Mouse (Mus musculus): ENCODE measurements at regions not wholly inside any gene's neighbourhood (a gene's known extent, or its start where the extent isn't known, plus 50 kb on each side); places are given as distances from the start of the nearest gene placed in this dataset.

GRCm38 (mm10) chr13:52015066-52015465, 168.6 kb downstream of the Gadd45g start:
- DNase-seq (ENCODE audit: low spot score in 2 of 2) = no peak

GRCm38 (mm10) chr13:52015496-52015895, 169.0 kb downstream of the Gadd45g start:
- DNase-seq (ENCODE audit: low spot score in 2 of 2) = no peak

GRCm38 (mm10) chr13:52017598-52018190, 171.2 kb downstream of the Gadd45g start:
- no peak for DNase-seq (ENCODE audit: low spot score in 2 of 2)

GRCm38 (mm10) chr13:52019647-52020046, 173.2 kb downstream of the Gadd45g start:
- DNase-seq (ENCODE audit: low spot score in 2 of 2) = no peak

- no peak for DNase-seq (ENCODE audit: low spot score in 2 of 2)
These were observed 174.7 kb downstream of the Gadd45g start for GRCm38 (mm10) chr13:52021150-52021549.

GRCm38 (mm10) chr13:52021828-52022227, 175.3 kb downstream of the Gadd45g start:
- DNase-seq (ENCODE audit: low spot score in 2 of 2) = no peak

- DNase-seq (ENCODE audit: low spot score in 2 of 2) = no peak
These were observed 176.1 kb downstream of the Gadd45g start for GRCm38 (mm10) chr13:52022529-52022928.

- peak in 1 of 2 experiments; percentile 44 for DNase-seq (ENCODE audit: low spot score in 2 of 2)
These were observed 177.9 kb downstream of the Gadd45g start for GRCm38 (mm10) chr13:52024349-52024748.

GRCm38 (mm10) chr13:52024832-52025481, 178.5 kb downstream of the Gadd45g start:
- peak in 1 of 2 experiments; percentile 34 for DNase-seq (ENCODE audit: low spot score in 2 of 2)

GRCm38 (mm10) chr13:52025482-52025848, 179.0 kb downstream of the Gadd45g start:
- no peak for DNase-seq (ENCODE audit: low spot score in 2 of 2)

GRCm38 (mm10) chr13:52026291-52026690, 179.8 kb downstream of the Gadd45g start:
- DNase-seq (ENCODE audit: low spot score in 2 of 2) = peak in 1 of 2 experiments; percentile 35

- DNase-seq (ENCODE audit: low spot score in 2 of 2) = no peak
These were observed 183.5 kb downstream of the Gadd45g start for GRCm38 (mm10) chr13:52029868-52030422.

GRCm38 (mm10) chr13:52031465-52031864, 185.0 kb downstream of the Gadd45g start:
- DNase-seq (ENCODE audit: low spot score in 2 of 2) = peak in 1 of 2 experiments; percentile 39

- peak in 1 of 2 experiments; percentile 57 for DNase-seq (ENCODE audit: low spot score in 2 of 2)
These were observed 189.3 kb downstream of the Gadd45g start for GRCm38 (mm10) chr13:52035731-52036130.

GRCm38 (mm10) chr13:52036351-52036750, 189.9 kb downstream of the Gadd45g start:
- DNase-seq (ENCODE audit: low spot score in 2 of 2) = no peak

- DNase-seq (ENCODE audit: low spot score in 2 of 2) = no peak
These were observed 190.7 kb downstream of the Gadd45g start for GRCm38 (mm10) chr13:52037218-52037617.

GRCm38 (mm10) chr13:52041467-52042421, 195.3 kb downstream of the Gadd45g start:
- DNase-seq (ENCODE audit: low spot score in 2 of 2) = no peak

GRCm38 (mm10) chr13:52042867-52043266, 196.4 kb downstream of the Gadd45g start:
- no peak for DNase-seq (ENCODE audit: low spot score in 2 of 2)

GRCm38 (mm10) chr13:52043916-52044315, 197.4 kb downstream of the Gadd45g start:
- no peak for DNase-seq (ENCODE audit: low spot score in 2 of 2)

GRCm38 (mm10) chr13:52045349-52045748, 198.9 kb downstream of the Gadd45g start:
- DNase-seq (ENCODE audit: low spot score in 2 of 2) = no peak

GRCm38 (mm10) chr13:52046020-52046419, 199.5 kb downstream of the Gadd45g start:
- no peak for DNase-seq (ENCODE audit: low spot score in 2 of 2)

- DNase-seq (ENCODE audit: low spot score in 2 of 2) = no peak
These were observed 200.2 kb downstream of the Gadd45g start for GRCm38 (mm10) chr13:52046700-52047099.
